Mouse (Mus musculus): ENCODE results near the gene Mphosph10. TPM values are rescaled to one million over a fixed set of nuclear protein-coding genes. Genes with fewer than 3 reads are reported as not detected.

The Mphosph10 gene
- 10 to 100 TPM; 41.8 to 50.7 TPM for polyA plus RNA-seq (2017; shearing (Covaris generic))

DNA sequence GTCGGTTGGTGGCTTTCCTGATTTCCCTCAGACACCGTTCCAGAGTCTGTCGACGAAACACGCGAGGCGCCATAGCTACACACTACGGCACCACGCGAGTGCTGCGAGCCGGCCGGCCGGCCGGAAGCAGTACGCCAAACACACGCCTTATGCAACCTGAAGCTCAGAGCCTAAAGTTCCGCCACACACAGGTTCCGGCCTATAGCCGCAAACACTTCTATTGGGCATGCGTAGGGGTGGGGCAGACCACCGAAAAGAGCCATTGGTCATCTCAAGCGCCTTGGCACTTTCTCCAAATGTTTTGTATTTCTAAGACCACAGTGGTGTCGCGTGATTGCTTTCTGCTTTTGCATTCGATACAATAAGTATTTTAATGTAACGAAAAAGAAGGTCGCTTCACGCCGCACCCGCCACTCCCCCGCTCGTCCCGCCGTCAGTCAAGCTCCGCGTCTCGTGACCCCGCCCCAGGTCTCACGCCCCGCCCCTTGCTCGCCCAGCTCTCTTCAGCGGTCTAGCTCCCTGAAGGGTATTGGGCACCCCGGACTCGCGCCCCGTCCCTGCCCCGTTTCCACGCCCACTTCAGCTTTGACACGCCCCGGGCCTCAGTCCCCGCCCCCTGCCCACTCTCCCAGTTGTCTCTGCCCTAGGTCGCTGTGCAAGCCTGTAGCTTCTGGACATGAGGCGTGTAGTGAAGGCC, at the start of gene Mphosph10, which contains the start of gene Mcee:
Mphosph10 (minus strand) TSS at position 147 of the 697 bp plus-strand sequence.
Mcee (plus strand) TSS at position 486 of the 697 bp plus-strand sequence.

DNA sequence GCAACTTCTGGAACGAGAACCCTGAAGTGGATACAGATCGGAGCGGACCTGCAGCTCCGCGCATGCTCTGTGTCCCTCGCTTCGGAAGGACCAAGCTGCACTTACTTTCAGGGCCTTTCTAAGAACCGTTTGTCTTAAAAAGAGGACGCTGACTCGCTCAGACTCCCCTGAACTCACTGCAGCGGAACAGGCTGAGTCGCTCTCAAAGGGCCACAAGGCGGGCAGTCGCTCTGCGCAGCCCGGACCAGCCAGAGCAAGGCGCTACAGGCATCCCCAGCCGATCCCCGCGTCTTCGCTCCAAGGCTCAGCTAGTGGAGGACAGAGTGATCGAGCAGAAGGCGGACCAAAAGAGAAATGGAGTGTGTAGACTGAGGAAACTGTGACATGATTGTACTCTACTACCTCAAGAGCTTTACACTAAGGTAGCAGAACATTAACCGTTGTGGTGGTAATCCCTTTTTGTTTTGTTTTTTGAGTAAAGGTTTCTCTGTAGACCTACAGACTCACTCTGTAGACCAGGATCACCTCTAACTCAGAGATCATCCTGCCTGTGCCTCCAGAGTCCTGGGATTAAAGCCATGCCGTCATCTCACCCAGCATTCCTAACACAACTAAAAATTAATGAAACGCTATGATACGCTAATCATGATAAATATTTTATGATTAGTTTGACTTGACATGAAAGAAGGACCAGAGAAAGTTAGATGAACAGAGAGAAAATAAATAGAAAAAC, 18.1 kb downstream of the Mphosph10 start, which contains the start of gene Fan1:
Fan1 (minus strand) TSS at position 266 of the 733 bp plus-strand sequence.

Other genes starting within 250 kb of the Mphosph10 start
- 1 to 10 TPM; 3.2 to 3.9 TPM for gene Trpm1, start 238.4 kb downstream of the Mphosph10 start, polyA plus RNA-seq (2017; shearing (Covaris generic))
- 10 to 100 TPM in 1 of 2 experiments, 1 to 10 TPM in 1; 9.6 to 12.6 TPM for gene Mtmr10, start 104.6 kb downstream of the Mphosph10 start, polyA plus RNA-seq (2017; shearing (Covaris generic))
- gene Fan1, start 18.2 kb downstream of the Mphosph10 start, polyA plus RNA-seq (2017; shearing (Covaris generic)) = 1 to 10 TPM; 8.4 to 9.7 TPM
- 10 to 100 TPM; 16.9 to 22.8 TPM for gene Mcee, start 339 bp upstream of the Mphosph10 start, polyA plus RNA-seq (2017; shearing (Covaris generic))
- not detected for gene Apba2, start 109.4 kb upstream of the Mphosph10 start, polyA plus RNA-seq (2017; shearing (Covaris generic))

Data from inflammation-experienced regulatory T-cells (primary cell).